Mouse (Mus musculus): Measurements from ENCODE around the gene Cd180. TPM values are rescaled to one million over a fixed set of nuclear protein-coding genes. Genes with fewer than 3 reads are reported as not detected.

Gene Cd180
- polyA plus RNA-seq, 1 experiment from 2014 or later: 0.64 TPM

DNA sequence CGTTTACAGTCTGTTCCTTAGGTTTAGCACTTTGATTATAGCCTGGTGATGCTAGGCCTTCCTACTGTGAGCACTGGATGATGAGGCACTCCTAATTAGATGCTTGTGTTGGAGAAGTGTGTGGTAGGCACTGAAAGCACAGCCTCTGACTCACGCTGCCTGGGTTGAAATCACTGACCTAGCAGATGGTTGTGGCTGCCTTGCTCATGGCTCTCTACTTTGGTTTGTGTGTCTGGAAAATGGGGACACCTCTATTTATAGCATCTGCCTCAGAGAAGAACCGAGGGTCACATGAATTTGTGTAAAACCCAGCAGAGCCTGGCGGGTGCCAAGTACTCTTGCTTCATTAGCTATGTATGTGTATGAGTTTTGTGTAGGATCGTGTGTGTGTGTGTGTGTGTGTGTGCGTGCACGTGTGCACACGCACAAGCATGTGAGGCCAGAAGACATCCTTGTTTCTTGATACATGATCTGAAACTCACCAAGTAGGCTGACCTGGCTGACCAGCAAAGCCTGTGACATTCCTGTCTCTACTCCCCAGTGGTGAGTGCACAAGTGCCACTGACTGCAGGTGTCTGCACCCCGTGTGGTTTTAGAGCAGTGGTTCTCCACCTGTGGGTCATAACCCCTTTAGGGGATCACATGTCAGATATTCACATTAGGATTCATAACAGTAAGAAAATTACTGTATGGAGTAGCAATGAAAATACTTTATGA lies 52.4 kb downstream of the Cd180 start:
- peaks cover 16% of the 10 kb centered on the region for H3K36me3 ChIP-seq (ENCODE audit: control insufficient read depth, insufficient read depth, low read length)
- no peak overlapping the region for H3K4me2 ChIP-seq (ENCODE audit: low read depth, low read length)
- no peaks in the 10 kb centered on the region for H3K4me1 ChIP-seq (replicated peaks; ENCODE audit: control insufficient read depth, insufficient read depth, low read length)
- H3K9me3 ChIP-seq (ENCODE audit: control insufficient read depth, low read length): no peaks in the 10 kb centered on the region
- H3K27ac ChIP-seq (ENCODE audit: low read length): no peak overlapping the region
- 81% methylated on average over 9 of the region's 9 CpGs for WGBS
- no peak overlapping the region for H3K9ac ChIP-seq (ENCODE audit: low read length)
- ATAC-seq (ENCODE audit: low read depth): no peak
- no peak overlapping the region for H3K4me3 ChIP-seq (ENCODE audit: low read length)
- H3K27me3 ChIP-seq (ENCODE audit: control insufficient read depth, insufficient read depth, low read depth, low read length): no peaks in the 10 kb centered on the region

GRCm38 (mm10) chr13:102746803-102747561 lies 53.6 kb downstream of the Cd180 start:
- WGBS: 80% methylated on average over 17 of the region's 17 CpGs
- ATAC-seq (ENCODE audit: low read depth): no peak
- Histone ChIP-seq H3K9me3 (ENCODE audit: control insufficient read depth, low read length) (no peaks in the 10 kb centered on the region), H3K27me3 (ENCODE audit: control insufficient read depth, insufficient read depth, low read depth, low read length) (no peaks in the 10 kb centered on the region), H3K9ac (ENCODE audit: low read length) (no peak overlapping the region), H3K4me1 (replicated peaks; ENCODE audit: control insufficient read depth, insufficient read depth, low read length) (no peaks in the 10 kb centered on the region), H3K4me3 (ENCODE audit: low read length) (no peak overlapping the region), H3K27ac (ENCODE audit: low read length) (no peak overlapping the region), H3K4me2 (ENCODE audit: low read depth, low read length) (no peak overlapping the region), H3K36me3 (ENCODE audit: control insufficient read depth, insufficient read depth, low read length) (peaks cover 18% of the 10 kb centered on the region)

DNA sequence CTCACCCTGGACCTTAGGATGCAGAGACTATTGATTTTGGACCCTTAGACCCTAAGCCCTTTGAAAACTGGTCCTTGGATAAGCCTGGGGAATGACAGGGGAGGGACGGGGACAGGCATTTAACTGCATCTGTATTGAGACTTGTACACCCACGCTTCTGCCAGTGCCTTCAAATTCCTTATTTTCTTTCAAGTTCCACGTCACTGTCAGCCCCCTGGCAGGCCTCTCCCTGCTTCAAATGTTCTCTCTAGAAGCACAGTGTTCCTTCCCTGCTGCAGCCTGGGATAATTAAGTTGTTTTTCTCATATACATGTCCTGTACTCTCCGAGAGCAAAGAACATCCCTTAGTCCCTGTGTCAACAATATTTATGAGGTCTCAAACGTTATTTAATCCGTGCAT lies 55.8 kb downstream of the Cd180 start:
- WGBS: 67% methylated on average over 6 of the region's 6 CpGs
- Histone ChIP-seq H3K4me3 (ENCODE audit: low read length) (no peak overlapping the region), H3K9ac (ENCODE audit: low read length) (no peak overlapping the region), H3K4me2 (ENCODE audit: low read depth, low read length) (no peak overlapping the region), H3K27me3 (ENCODE audit: control insufficient read depth, insufficient read depth, low read depth, low read length) (no peaks in the 10 kb centered on the region), H3K27ac (ENCODE audit: low read length) (no peak overlapping the region), H3K4me1 (replicated peaks; ENCODE audit: control insufficient read depth, insufficient read depth, low read length) (peaks cover 6% of the 10 kb centered on the region; the same call in 1 of the 2 replicates), H3K36me3 (ENCODE audit: control insufficient read depth, insufficient read depth, low read length) (peaks cover 19% of the 10 kb centered on the region), H3K9me3 (ENCODE audit: control insufficient read depth, low read length) (no peaks in the 10 kb centered on the region)
- no peak for ATAC-seq (ENCODE audit: low read depth)

DNA sequence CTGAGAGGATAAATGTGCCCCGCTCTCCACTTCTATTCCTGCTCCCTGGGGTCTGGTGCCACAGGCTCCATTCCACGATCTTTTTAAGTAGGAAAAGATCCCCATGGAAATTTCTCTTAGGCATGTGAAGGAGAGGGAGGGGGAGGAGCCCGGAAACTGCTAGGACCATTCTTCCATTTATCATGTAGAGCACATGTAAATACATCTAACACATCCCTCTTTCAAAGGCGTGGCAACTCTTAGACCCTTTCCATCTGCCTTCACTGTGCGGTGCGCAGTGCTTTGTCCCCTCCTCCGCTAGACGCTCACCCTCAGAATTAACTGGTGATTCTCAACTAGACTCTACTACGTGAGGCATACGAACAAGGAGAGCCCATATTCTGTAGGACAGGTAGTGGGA lies 56.5 kb downstream of the Cd180 start:
- WGBS: 85% methylated on average over 10 of the region's 10 CpGs
- Histone ChIP-seq H3K36me3 (ENCODE audit: control insufficient read depth, insufficient read depth, low read length) (peaks cover 19% of the 10 kb centered on the region), H3K9ac (ENCODE audit: low read length) (no peak overlapping the region), H3K27ac (ENCODE audit: low read length) (no peak overlapping the region), H3K4me2 (ENCODE audit: low read depth, low read length) (no peak overlapping the region), H3K9me3 (ENCODE audit: control insufficient read depth, low read length) (no peaks in the 10 kb centered on the region), H3K27me3 (ENCODE audit: control insufficient read depth, insufficient read depth, low read depth, low read length) (no peaks in the 10 kb centered on the region), H3K4me3 (ENCODE audit: low read length) (no peak overlapping the region), H3K4me1 (replicated peaks; ENCODE audit: control insufficient read depth, insufficient read depth, low read length) (peaks cover 6% of the 10 kb centered on the region; the same call in 1 of the 2 replicates)
- ATAC-seq (ENCODE audit: low read depth): no peak

DNA sequence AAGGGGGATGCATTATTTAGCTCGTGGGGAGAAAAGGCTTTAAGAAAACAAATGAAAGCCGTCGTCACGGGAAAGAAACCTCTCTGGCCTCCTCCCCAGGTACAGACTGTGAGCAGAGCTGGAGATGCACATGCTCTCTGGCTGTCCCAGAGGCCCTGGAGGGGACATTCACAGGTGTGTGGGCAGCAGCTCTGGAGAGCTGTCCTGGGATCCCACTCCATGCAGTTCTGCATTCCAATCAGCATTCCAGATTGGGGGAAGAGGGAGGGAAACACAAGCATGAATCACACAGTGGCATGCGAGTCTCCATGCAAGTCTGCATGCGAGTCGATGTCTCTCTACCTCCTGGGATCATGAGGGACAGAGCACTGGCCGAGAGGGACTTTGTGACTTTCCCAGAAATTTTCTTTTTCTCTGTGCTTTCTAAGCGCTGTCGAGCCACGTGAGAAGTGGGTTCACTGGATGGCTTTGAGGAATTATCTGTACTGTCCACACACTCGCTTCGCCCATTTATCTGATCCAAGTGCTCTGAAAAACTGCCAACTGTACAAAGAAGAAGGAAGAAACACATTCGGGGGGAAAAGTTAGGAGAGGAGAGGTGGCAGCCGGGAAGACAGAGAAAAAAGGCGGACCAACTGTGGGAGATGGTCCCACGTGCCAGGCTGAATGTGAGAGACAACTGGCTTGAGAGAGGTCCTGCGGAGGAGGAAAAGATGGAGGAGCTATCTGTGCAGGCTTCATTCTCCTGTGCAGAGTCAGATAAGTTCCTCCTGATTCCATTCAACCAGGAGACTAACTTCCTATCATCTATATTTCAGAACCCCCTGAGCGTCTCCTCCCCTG lies 60.6 kb downstream of the Cd180 start:
- 58% methylated on average over 19 of the region's 19 CpGs for WGBS
- 0 out of 2 replicates have a peak overlapping the region, but pooled peaks have one; percentile 4 for H3K27ac ChIP-seq (ENCODE audit: low read length)
- peak; percentile 61; the same call in 1 of the 2 replicates for ATAC-seq (ENCODE audit: low read depth)

GRCm38 (mm10) chr13:102755124-102755523 lies 61.8 kb downstream of the Cd180 start:
- no peak overlapping the region for H3K9ac ChIP-seq (ENCODE audit: low read length)
- no peaks in the 10 kb centered on the region for H3K27me3 ChIP-seq (ENCODE audit: control insufficient read depth, insufficient read depth, low read depth, low read length)
- peaks cover 18% of the 10 kb centered on the region for H3K36me3 ChIP-seq (ENCODE audit: control insufficient read depth, insufficient read depth, low read length)
- H3K4me1 ChIP-seq (replicated peaks; ENCODE audit: control insufficient read depth, insufficient read depth, low read length): peaks cover 6% of the 10 kb centered on the region; the same call in 1 of the 2 replicates
- no peak overlapping the region for H3K27ac ChIP-seq (ENCODE audit: low read length)
- no peaks in the 10 kb centered on the region for H3K9me3 ChIP-seq (ENCODE audit: control insufficient read depth, low read length)
- H3K4me2 ChIP-seq (ENCODE audit: low read depth, low read length): no peak overlapping the region
- WGBS: 94% methylated on average over 8 of the region's 8 CpGs
- no peak overlapping the region for H3K4me3 ChIP-seq (ENCODE audit: low read length)
- ATAC-seq (ENCODE audit: low read depth): no peak

More for the DNA sequence above, 60.6 kb downstream of the Cd180 start:
- Histone ChIP-seq H3K4me2 (ENCODE audit: low read depth, low read length) (no peak overlapping the region), H3K4me3 (ENCODE audit: low read length) (no peak overlapping the region), H3K4me1 (replicated peaks; ENCODE audit: control insufficient read depth, insufficient read depth, low read length) (peaks cover 6% of the 10 kb centered on the region; the same call in 1 of the 2 replicates), H3K27me3 (ENCODE audit: control insufficient read depth, insufficient read depth, low read depth, low read length) (no peaks in the 10 kb centered on the region), H3K9ac (ENCODE audit: low read length) (no peak overlapping the region), H3K36me3 (ENCODE audit: control insufficient read depth, insufficient read depth, low read length) (peaks cover 28% of the 10 kb centered on the region), H3K9me3 (ENCODE audit: control insufficient read depth, low read length) (no peaks in the 10 kb centered on the region)

GRCm38 (mm10) chr13:102756071-102756470 lies 62.7 kb downstream of the Cd180 start:
- Histone ChIP-seq H3K9ac (ENCODE audit: low read length) (no peak overlapping the region), H3K4me1 (replicated peaks; ENCODE audit: control insufficient read depth, insufficient read depth, low read length) (peaks cover 6% of the 10 kb centered on the region; the same call in 1 of the 2 replicates), H3K27me3 (ENCODE audit: control insufficient read depth, insufficient read depth, low read depth, low read length) (no peaks in the 10 kb centered on the region), H3K9me3 (ENCODE audit: control insufficient read depth, low read length) (no peaks in the 10 kb centered on the region), H3K4me2 (ENCODE audit: low read depth, low read length) (no peak overlapping the region), H3K4me3 (ENCODE audit: low read length) (no peak overlapping the region), H3K27ac (ENCODE audit: low read length) (no peak overlapping the region), H3K36me3 (ENCODE audit: control insufficient read depth, insufficient read depth, low read length) (peaks cover 15% of the 10 kb centered on the region)
- no peak for ATAC-seq (ENCODE audit: low read depth)
- 82% methylated on average over 8 of the region's 8 CpGs for WGBS

DNA sequence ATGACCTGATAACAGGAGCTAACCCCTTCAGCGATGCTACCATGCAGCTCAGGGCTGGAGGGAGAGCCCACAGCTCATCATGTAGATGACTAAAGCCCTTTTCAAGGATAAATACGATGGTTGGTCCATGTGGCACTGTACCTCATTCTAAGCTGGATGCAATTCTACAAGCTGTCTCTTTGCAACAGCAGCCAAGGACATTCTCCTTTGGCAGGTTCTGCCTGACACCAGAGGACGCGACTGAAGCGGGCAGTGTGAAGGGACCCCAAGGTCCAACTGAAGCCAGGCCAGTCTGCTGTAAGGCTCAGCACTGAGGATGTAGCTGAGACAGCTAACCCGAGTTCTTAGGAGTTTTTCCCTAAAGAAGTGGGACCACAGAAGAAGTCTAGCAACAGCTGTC lies 64.7 kb downstream of the Cd180 start:
- 89% methylated on average over 6 of the region's 6 CpGs for WGBS
- Histone ChIP-seq H3K27ac (ENCODE audit: low read length) (no peak overlapping the region), H3K9ac (ENCODE audit: low read length) (no peak overlapping the region), H3K4me1 (replicated peaks; ENCODE audit: control insufficient read depth, insufficient read depth, low read length) (peaks cover 6% of the 10 kb centered on the region; the same call in 1 of the 2 replicates), H3K9me3 (ENCODE audit: control insufficient read depth, low read length) (no peaks in the 10 kb centered on the region), H3K36me3 (ENCODE audit: control insufficient read depth, insufficient read depth, low read length) (peaks cover 10% of the 10 kb centered on the region), H3K4me2 (ENCODE audit: low read depth, low read length) (no peak overlapping the region), H3K27me3 (ENCODE audit: control insufficient read depth, insufficient read depth, low read depth, low read length) (no peaks in the 10 kb centered on the region), H3K4me3 (ENCODE audit: low read length) (no peak overlapping the region)
- no peak for ATAC-seq (ENCODE audit: low read depth)

GRCm38 (mm10) chr13:102761410-102761809 lies 68.1 kb downstream of the Cd180 start:
- ATAC-seq (ENCODE audit: low read depth): no peak
- Histone ChIP-seq H3K4me2 (ENCODE audit: low read depth, low read length) (no peak overlapping the region), H3K4me3 (ENCODE audit: low read length) (no peak overlapping the region), H3K27me3 (ENCODE audit: control insufficient read depth, insufficient read depth, low read depth, low read length) (no peaks in the 10 kb centered on the region), H3K9me3 (ENCODE audit: control insufficient read depth, low read length) (no peaks in the 10 kb centered on the region), H3K27ac (ENCODE audit: low read length) (no peak overlapping the region), H3K4me1 (replicated peaks; ENCODE audit: control insufficient read depth, insufficient read depth, low read length) (no peaks in the 10 kb centered on the region), H3K36me3 (ENCODE audit: control insufficient read depth, insufficient read depth, low read length) (peaks cover 8% of the 10 kb centered on the region), H3K9ac (ENCODE audit: low read length) (no peak overlapping the region)
- WGBS: 75% methylated on average over 9 of the region's 9 CpGs

Measured in lung, embryonic 16.5 days (tissue).